Mouse (Mus musculus) limb, embryonic 13.5 days (tissue): ENCODE measurements around the gene Eps15. TPM values are rescaled to one million over a fixed set of nuclear protein-coding genes. Genes with fewer than 3 reads are reported as not detected.
A peak's percentile ranks its signal among the peaks of the same experiment; 100 is the strongest.

ENCODE experiments used
- ATAC-seq: fragments of 200-750 bp; cut with Nextera tagmentation; 2 replicates; pipeline ENCODE4 v1.8.0; 2017; ENCODE audit warnings: low read depth, moderate number of reproducible peaks, moderate TSS enrichment; ENCODE audit not compliant: low FRiP score
- H3K27ac ChIP-seq: fragments of 300-500 bp; sonication (generic); 2 replicates; pipeline ENCODE4 v1.5.1; 2015; ENCODE audit warnings: inconsistent platforms, mild to moderate bottlenecking, moderate library complexity
- H3K27me3 ChIP-seq: fragments of 300-500 bp; sonication (generic); 2 replicates; pipeline ENCODE4 v1.6.1; 2015; ENCODE audit warnings: mild to moderate bottlenecking, inconsistent platforms
- H3K36me3 ChIP-seq: fragments of 300-500 bp; sonication (generic); 2 replicates; pipeline ENCODE4 v1.6.1; 2015; ENCODE audit warnings: inconsistent platforms, mild to moderate bottlenecking, moderate library complexity
- H3K4me1 ChIP-seq: fragments of 300-500 bp; sonication (generic); 2 replicates; pipeline ENCODE4 v1.6.1; 2015; ENCODE audit warnings: inconsistent platforms
- H3K4me2 ChIP-seq: fragments of 300-500 bp; sonication (generic); replicated peaks from 2 replicates; pipeline ENCODE4 v1.6.1; 2015; ENCODE audit warnings: inconsistent platforms, mild to moderate bottlenecking, moderate library complexity
- H3K4me3 ChIP-seq: fragments of 300-500 bp; sonication (generic); 2 replicates; pipeline ENCODE4 v1.5.1; 2015; ENCODE audit warnings: moderate library complexity, mild to moderate bottlenecking, inconsistent platforms
- H3K9ac ChIP-seq: fragments of 300-500 bp; sonication (generic); 2 replicates; pipeline ENCODE4 v1.6.1; 2015; ENCODE audit warnings: mild to moderate bottlenecking, inconsistent platforms
- H3K9me3 ChIP-seq: fragments of 300-500 bp; sonication (generic); 2 replicates; pipeline ENCODE4 v1.6.1; 2016; ENCODE audit warnings: inconsistent platforms
- WGBS: fragments of 180-500 bp; shearing (Covaris S2); methylation state at CpG from one replicate; pipeline ENCODE4 v1.1.7; 2015; 5-methylcytosine and 5-hydroxymethylcytosine counted together
- polyA plus RNA-seq: library from polyadenylated mRNA; unstranded; fragments of >200 nt; fragmentation: Nextera tagmentation; extraction: Ambion mirVana; gene quantifications from 2 replicates; pipeline ENCODE4 v1.2.1, GENCODE M21; 2015

Gene Eps15
- 35.6 and 39.9 TPM in 2 replicates for polyA plus RNA-seq

DNA sequence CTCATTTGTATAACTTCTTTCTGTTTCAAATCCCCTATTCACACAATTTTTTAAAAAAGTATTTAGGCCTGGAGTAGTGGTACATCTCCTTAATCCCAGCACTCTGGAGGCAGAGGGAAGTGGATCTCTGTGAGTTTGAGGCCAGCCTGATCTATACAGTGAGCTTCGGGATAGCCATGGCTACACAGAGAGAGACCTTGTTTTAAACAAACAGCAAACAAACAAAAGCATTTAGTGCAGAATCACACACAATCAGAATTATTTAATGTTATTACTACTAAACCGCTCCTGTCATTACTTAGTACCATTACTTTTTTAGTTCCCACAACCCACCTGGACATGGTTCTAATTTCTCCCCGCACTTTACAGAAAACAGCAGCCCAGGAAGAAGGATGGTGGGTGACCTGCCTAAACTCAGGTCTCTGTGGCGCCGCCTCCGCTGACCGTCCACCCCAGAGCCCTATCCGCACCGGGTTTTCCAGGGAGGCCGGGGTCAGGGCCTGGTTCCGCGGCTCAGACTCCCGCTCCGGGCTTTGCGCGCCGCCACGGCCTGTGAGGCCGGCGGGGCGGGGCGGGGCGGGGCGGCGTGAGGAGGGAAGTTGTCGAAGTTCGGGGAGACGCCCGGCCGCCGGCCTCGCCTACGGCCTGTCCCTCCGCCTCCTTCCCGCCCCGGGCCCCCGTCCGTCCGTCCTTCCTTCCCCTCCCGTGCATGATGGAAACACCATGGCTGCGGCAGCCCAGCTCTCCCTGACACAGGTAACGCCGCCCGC is at the start of gene Eps15:
Gene Eps15, plus strand, starts transcription at position 580 of the 770 bp plus-strand sequence.
- H3K4me2 ChIP-seq, result peak within 1 kb of the TSS; percentile 88
- H3K36me3 ChIP-seq, result no peaks in the 10 kb centered on the region
- peaks cover 22% of the 10 kb centered on the region for H3K4me1 ChIP-seq
- peak within 1 kb of the TSS; percentile 87 for H3K4me3 ChIP-seq
- H3K9ac ChIP-seq, result peak within 1 kb of the TSS; percentile 84
- no peaks in the 10 kb centered on the region for H3K27me3 ChIP-seq
- H3K9me3 ChIP-seq, result no peaks in the 10 kb centered on the region
- WGBS, result 5% methylated on average over 29 of the region's 44 CpGs
- peak within 1 kb of the TSS; percentile 77 for H3K27ac ChIP-seq
- ATAC-seq, result peak; percentile 95

DNA sequence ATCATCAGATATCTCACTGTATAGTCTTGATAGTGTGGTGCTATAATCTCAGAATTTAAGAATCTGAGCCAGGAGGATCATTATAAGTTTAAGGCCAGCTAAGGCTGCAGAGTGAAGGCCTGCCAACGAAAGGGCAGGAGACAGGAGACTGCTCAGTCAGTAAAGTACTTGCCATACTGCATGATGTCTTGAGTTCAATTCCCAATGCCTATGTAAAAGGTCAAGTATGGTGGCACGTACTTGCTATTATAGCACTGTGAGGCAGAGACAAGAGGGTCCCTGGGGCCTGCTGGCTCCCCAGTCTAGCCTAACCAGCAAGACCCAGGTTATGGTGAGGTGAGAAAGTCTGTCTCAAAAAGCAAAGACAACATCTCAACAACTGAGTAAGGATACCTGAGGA is 45.9 kb upstream of the Eps15 start, which contains the start of gene Calr4:
Gene Calr4, plus strand, starts transcription at position 301 of the 400 bp plus-strand sequence.
- no peak within 1 kb of the TSS for H3K9ac ChIP-seq
- H3K4me3 ChIP-seq, result no peak within 1 kb of the TSS
- H3K36me3 ChIP-seq, result no peaks in the 10 kb centered on the region
- H3K4me1 ChIP-seq, result peaks cover 11% of the 10 kb centered on the region; the same call in 1 of the 2 replicates
- H3K27me3 ChIP-seq, result no peaks in the 10 kb centered on the region
- no peak for ATAC-seq
- H3K4me2 ChIP-seq, result no peak within 1 kb of the TSS
- no peak within 1 kb of the TSS for H3K27ac ChIP-seq
- H3K9me3 ChIP-seq, result no peaks in the 10 kb centered on the region
- 84% methylated on average over 2 of the region's 2 CpGs for WGBS

DNA sequence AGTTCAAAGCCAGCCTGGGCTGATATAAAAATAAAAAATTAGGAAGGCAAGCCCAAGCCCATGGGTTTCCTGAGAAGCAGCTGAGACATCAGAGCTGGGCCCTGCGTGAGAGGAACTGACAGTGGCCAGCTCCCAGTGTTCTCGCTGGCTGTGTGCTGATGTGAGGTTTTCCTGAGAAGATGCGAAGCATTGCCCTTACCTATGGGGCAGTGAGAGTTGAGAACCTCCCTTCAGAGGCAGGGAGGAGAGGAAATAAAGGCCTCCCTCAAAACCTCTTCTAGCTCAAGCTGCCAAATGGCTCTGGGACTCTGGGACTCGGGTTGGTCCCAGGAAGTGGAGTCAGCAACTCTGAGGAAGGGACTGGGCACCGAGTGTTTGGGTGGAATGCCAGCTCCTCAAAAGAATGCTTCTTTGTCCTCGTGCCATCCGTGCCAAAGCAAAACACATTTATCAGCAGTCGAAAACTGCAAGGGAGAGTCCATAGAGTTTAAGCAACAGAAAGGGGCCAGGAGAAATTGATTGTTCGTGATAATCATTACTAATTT is 45.2 kb upstream of the Eps15 start:
- no peak overlapping the region for H3K27ac ChIP-seq
- H3K36me3 ChIP-seq, result no peaks in the 10 kb centered on the region
- no peaks in the 10 kb centered on the region for H3K9me3 ChIP-seq
- H3K27me3 ChIP-seq, result no peaks in the 10 kb centered on the region
- 77% methylated on average over 9 of the region's 9 CpGs for WGBS
- peaks cover 11% of the 10 kb centered on the region; the same call in 1 of the 2 replicates for H3K4me1 ChIP-seq
- no peak for ATAC-seq
- no peak overlapping the region for H3K9ac ChIP-seq
- H3K4me3 ChIP-seq, result no peak overlapping the region
- no peak overlapping the region for H3K4me2 ChIP-seq

DNA sequence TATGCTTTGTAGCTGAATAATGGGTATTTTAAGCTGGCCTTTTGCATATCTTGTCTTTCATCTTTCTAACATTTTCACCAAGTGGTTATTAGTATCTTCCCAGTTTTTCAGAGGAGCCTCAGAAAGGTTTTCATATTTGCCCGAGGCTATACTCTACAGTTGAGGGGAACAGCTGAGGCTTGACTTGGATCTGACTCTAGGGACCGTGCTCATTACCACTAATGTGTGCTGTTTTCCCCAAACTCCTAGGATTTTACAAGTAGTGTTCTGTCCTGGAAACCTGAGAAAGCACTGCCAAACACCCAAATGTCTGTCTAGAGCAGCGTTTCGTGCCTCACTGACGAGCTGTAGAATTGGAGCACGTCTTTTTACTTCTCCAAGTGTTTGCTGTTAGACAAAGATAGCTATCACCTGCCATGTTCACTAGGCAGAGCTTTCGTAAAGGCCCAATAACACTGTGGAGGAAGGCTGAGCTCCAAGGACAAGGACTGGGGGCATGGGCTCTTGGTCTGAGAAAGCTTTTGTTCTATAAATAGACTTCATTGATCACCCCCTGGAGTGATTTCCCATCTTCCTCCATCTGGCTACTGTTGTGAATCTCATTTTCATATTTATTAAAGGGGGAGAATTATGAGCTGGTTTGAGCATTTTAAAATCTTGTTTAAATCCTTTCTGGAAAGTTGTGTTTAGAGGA is 43.7 kb upstream of the Eps15 start:
- H3K4me1 ChIP-seq, result peaks cover 15% of the 10 kb centered on the region

DNA sequence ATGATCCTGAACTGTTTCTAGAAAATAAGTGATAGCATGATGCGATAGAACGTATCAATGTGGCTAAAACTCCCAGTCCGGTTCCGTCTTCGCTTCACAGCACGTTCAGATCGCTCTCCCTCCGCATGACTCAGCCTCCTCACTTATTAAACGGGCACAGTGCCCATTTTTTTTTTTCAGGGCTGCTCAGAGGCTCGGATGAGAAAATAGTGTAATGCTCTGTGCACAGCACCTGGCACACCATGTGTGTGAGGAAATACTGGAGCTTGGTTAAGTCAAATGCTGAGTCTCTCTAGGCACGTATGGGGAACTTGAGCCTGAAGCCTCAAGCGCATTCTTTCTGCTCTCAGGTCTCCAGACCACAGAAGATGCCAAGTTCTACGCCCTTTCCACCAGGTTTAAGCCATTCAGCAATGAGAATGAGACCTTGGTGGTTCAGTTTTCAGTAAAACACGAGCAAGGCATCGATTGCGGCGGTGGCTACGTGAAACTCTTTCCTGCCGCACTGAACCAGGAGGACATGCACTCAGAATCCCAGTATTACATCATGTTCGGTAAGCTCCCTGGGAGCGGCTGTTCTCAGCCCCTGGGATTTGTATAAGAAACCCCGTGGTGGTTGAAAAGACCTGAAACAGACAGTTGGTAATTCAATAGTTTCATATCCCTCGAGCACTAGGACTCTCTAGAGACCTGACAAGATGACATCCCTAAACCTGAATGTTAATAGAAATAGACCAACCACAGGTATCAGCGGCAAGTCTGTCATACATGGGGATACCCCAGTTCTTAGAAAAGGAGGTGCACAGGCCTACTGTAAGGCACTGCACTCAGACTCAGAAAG is 41.4 kb upstream of the Eps15 start:
- Histone ChIP-seq H3K36me3 (no peaks in the 10 kb centered on the region), H3K4me1 (peaks cover 21% of the 10 kb centered on the region), H3K9ac (no peak overlapping the region), H3K27ac (no peak overlapping the region), H3K9me3 (no peaks in the 10 kb centered on the region), H3K27me3 (no peaks in the 10 kb centered on the region), H3K4me3 (no peak overlapping the region), H3K4me2 (no peak overlapping the region)
- peak; percentile 36; the same call in 1 of the 2 replicates for ATAC-seq
- 73% methylated on average over 24 of the region's 24 CpGs for WGBS

More for the DNA sequence above, 43.7 kb upstream of the Eps15 start:
- Histone ChIP-seq H3K27ac (no peak overlapping the region), H3K4me3 (no peak overlapping the region), H3K9me3 (no peaks in the 10 kb centered on the region), H3K9ac (no peak overlapping the region), H3K36me3 (no peaks in the 10 kb centered on the region), H3K27me3 (no peaks in the 10 kb centered on the region), H3K4me2 (no peak overlapping the region)
- WGBS, result 50% methylated on average over 7 of the region's 7 CpGs
- ATAC-seq, result no peak

DNA sequence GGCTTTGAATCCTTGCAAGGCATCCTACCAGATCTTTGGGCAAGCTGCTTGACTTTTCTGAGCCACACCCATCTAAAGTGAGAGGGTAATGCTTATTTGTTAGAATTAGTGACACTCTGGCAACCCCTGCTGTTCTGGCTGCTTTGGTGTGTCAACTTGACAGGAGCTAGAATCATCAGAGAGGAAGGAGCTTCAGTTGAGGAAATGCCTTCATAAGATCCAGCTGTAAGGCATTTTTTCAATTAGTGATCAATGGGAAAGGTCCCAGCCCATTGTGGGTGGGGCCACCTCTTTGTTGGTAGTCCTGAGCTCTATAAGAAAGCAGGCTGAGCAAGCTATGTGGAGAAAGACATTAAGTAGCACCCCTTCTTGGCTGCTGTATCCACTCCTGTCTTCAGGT is 38.8 kb upstream of the Eps15 start:
- Histone ChIP-seq H3K9me3 (no peaks in the 10 kb centered on the region), H3K4me2 (no peak overlapping the region), H3K4me1 (peaks cover 21% of the 10 kb centered on the region), H3K4me3 (no peak overlapping the region), H3K27ac (0 out of 2 replicates have a peak overlapping the region, but pooled peaks have one; percentile 34), H3K36me3 (no peaks in the 10 kb centered on the region), H3K27me3 (no peaks in the 10 kb centered on the region), H3K9ac (no peak overlapping the region)
- ATAC-seq, result no peak

DNA sequence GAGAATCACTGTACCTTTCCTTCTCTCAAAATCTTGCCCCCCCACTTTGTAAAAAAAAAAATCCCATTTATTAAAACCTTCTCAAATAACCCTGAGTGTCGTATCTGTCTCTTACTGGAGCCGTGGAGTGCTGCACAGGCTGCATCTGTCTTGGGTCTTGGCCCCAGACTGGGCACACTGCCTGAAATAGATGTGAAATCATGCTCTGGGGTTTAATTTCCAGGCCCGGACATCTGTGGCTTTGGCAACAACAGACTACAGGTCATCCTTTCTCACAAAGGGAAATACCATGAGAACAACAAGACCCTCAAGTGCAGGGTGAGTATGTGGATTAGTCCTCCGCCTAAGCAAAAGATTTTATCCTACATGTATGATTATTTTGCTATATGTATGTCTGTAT is 38.1 kb upstream of the Eps15 start:
- H3K4me1 ChIP-seq, result peaks cover 15% of the 10 kb centered on the region; the same call in 1 of the 2 replicates
- no peak overlapping the region for H3K4me2 ChIP-seq
- H3K36me3 ChIP-seq, result no peaks in the 10 kb centered on the region
- H3K27me3 ChIP-seq, result no peaks in the 10 kb centered on the region
- 0 out of 2 replicates have a peak overlapping the region, but pooled peaks have one; percentile 34 for H3K27ac ChIP-seq
- no peak for ATAC-seq
- no peak overlapping the region for H3K9ac ChIP-seq
- no peaks in the 10 kb centered on the region for H3K9me3 ChIP-seq
- 51% methylated on average over 4 of the region's 4 CpGs for WGBS
- no peak overlapping the region for H3K4me3 ChIP-seq

DNA sequence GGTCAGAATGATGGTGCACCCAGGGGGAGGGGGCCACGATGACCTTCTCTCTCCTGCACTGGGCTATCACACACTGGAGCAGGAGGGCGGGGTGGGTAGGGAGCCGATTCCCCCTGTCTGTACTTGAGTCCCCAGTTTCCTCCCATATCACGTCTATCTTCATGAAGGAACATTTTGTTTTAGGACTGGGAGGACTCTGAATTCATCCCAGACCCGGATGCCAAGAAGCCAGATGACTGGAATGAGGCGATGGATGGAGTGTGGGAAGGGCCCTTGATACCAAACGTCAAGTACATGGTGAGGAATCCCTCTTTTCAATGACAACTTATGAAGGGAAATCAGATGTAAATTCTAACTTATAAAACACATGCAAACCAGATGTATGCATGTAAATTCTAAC is 35.6 kb upstream of the Eps15 start:
- no peak overlapping the region for H3K9ac ChIP-seq
- ATAC-seq, result no peak
- no peaks in the 10 kb centered on the region for H3K9me3 ChIP-seq
- no peaks in the 10 kb centered on the region for H3K27me3 ChIP-seq
- WGBS, result 84% methylated on average over 7 of the region's 7 CpGs
- H3K4me1 ChIP-seq, result peaks cover 10% of the 10 kb centered on the region; the same call in 1 of the 2 replicates
- H3K36me3 ChIP-seq, result no peaks in the 10 kb centered on the region
- no peak overlapping the region for H3K4me3 ChIP-seq
- no peak overlapping the region for H3K27ac ChIP-seq
- no peak overlapping the region for H3K4me2 ChIP-seq

DNA sequence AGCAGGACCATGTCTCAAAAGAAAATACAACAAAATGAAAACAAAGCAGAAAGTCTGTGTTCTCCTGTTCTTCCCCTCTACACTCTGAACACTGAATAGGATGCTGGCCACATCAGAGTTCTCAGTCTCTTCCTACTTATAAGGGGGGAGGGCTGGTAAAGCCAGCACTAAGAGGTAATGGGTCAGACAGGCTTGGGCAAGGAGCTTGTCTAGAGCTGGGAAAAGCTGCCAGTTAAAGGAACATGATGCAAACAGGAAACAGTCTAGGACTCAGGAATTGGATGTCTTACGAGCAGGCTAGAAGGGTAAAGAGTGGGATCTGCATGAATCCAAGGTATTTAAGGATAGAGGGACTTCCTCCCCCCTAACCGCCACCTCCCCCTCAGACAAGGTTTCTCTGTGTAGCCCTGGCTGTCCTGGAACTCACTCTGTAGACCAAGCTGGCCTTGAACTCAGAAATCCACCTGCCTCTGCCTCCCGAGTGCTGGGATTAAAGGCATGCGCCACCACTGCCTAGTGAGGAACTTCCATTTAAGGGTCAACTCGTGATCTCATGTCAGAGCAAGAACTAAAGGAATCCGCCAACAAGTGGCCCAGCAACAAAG is 35.0 kb upstream of the Eps15 start:
- Histone ChIP-seq H3K27ac (no peak overlapping the region), H3K9ac (no peak overlapping the region), H3K4me3 (no peak overlapping the region), H3K9me3 (no peaks in the 10 kb centered on the region), H3K27me3 (no peaks in the 10 kb centered on the region), H3K36me3 (no peaks in the 10 kb centered on the region), H3K4me2 (no peak overlapping the region), H3K4me1 (peaks cover 10% of the 10 kb centered on the region; the same call in 1 of the 2 replicates)
- 78% methylated on average over 6 of the region's 6 CpGs for WGBS
- no peak for ATAC-seq

DNA sequence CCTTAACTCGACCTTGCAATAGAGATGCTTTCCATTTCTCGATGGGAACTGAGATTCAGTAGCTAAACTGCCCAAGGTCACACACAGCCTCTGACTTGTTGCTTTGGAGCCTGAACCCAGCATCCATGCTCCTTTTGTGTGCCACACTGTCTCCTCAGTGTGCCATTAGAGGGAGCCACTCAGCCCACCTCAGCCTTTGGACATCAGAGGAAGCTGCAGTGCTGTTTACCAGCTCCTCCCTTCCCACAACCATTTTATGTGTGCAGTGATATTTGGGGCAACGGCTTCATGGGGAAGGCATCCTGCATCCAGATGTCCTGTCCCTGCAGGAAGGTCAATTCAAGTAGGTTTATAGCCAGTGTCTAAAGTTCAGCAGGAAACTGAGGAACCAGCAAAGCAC is 28.5 kb upstream of the Eps15 start:
- H3K4me3 ChIP-seq, result no peak overlapping the region
- H3K36me3 ChIP-seq, result no peaks in the 10 kb centered on the region
- WGBS, result 44% methylated on average over 3 of the region's 3 CpGs
- H3K27ac ChIP-seq, result no peak overlapping the region
- no peaks in the 10 kb centered on the region for H3K27me3 ChIP-seq
- no peaks in the 10 kb centered on the region for H3K9me3 ChIP-seq
- no peak for ATAC-seq
- H3K4me2 ChIP-seq, result no peak overlapping the region
- no peaks in the 10 kb centered on the region for H3K4me1 ChIP-seq
- H3K9ac ChIP-seq, result no peak overlapping the region

DNA sequence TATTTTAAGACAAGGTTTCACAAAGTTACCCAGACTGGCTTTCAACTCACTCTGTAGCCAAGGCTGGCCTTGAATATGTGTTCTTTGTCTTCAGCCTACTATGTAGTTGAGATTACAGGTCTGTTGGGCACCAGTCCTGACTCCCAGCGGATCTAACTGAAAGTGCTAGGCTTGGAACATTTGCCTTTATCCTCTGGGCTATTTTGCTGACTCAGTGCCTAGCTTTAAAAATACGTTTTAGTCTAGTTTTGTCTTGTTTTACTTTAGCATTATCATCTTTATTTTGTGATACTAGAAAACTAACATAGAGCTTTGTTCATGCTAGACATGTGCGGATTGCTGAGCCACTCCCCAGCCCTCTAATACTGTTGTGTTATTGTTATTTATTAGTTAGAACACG is 27.9 kb upstream of the Eps15 start:
- Histone ChIP-seq H3K4me3 (no peak overlapping the region), H3K4me1 (no peaks in the 10 kb centered on the region), H3K36me3 (no peaks in the 10 kb centered on the region), H3K27me3 (no peaks in the 10 kb centered on the region), H3K27ac (no peak overlapping the region), H3K4me2 (no peak overlapping the region), H3K9me3 (no peaks in the 10 kb centered on the region), H3K9ac (no peak overlapping the region)
- ATAC-seq, result no peak
- WGBS, result 79% methylated on average over 4 of the region's 4 CpGs
